Mouse (Mus musculus) monocyte, adult 5-6 weeks (primary cell): ENCODE measurements around the gene Cdkal1. TPM values are rescaled to one million over a fixed set of nuclear protein-coding genes. Genes with fewer than 3 reads are reported as not detected.

Source experiments
- ATAC-seq: fragments of 153-309, 156-312 bp; replicated peaks from 2 replicates; pipeline ENCODE4 v1.8.0; 2017; ENCODE audit warnings: mild to moderate bottlenecking; ENCODE audit not compliant: low TSS enrichment, insufficient number of reproducible peaks, severe bottlenecking, poor library complexity, low FRiP score
- total RNA-seq: library from RNA; stranded (forward); fragments of 200-1000, 200-491, 200-594 nt; gene quantifications from 3 replicates; pipeline ENCODE4 v1.2.3, GENCODE M21; 2017

The Cdkal1 gene
- total RNA-seq, 1 experiment from 2014 or later: 60.5 TPM

DNA sequence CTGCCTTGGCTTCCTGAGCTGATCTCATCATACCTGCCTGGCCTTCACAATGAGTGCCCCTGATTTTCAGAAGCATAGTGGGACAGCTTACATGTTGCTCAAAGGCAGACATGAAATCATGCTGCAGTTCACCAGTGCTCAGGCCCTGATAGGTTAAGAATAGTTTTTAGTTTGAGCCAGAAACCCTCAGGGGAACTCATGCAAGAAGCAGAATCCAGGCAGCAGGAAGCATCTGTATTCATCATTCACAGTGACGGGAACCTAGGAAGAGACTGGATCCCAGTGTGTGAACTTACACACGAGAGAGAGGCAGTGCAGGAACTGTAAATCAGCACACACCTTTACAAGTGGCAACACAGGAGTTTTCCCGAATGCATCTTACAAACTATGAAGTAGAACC lies 441.0 kb downstream of the Cdkal1 start:
- no peak for ATAC-seq

DNA sequence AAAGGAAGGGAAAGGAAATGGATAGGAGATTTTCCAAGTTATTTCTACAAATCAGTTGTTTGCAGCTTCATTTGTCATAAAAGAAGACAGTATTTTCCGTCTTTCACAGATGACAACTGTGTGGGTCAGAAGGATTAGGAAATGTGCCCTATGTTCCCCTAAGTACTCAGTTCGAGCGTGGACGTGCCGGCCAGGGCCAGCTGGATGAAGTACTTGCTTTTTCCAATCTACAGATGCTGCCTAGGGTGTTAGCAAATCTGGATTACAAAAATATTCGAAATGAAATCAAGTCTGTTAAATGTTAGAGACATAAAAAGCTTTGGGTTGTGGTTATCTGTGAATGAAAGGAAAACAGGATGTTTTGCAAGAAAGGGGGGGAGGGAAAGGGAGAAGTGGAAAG lies 444.3 kb downstream of the Cdkal1 start:
- no peak for ATAC-seq

DNA sequence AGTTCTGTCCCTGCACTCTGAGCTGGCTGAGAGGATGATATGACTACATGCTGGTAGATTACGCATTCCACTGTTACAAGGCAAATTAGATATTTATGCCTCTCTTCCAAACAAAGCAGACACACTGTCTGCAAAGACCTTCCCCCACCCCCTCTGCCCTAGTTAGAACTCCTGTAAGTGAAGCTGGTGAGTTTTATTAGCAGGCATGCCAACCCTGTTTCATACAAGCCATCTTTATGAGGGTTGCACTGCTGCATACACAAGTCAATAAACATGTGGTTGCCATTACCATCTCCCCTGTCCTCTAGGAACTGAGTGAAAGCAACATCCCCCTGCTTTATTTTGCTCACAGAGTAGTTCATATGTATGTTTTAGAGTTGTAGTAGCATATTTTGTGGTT lies 447.9 kb downstream of the Cdkal1 start:
- no peak for ATAC-seq

GRCm38 (mm10) chr13:29405316-29405715 lies 450.2 kb downstream of the Cdkal1 start:
- ATAC-seq: no peak

DNA sequence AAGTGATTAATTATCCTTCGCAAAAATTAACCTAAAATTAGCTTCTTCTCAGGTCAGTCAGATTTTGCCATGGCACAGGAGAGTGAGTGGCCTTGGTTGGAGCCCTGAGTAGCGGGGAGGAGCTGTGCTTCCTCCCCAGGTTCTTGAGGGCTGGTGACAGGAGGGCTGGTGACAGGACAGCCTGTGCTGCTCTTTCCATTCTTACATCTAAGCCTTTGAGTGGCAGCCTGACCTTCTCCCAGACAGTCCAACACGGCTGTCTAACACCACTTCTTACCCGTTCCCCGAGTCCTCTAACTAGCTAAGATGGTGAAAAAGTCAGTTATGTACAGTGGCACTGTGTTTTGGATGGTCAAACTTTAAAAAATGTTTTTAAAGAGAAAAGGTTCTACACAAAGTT lies 452.3 kb downstream of the Cdkal1 start:
- ATAC-seq: no peak

GRCm38 (mm10) chr13:29402526-29403040 lies 452.9 kb downstream of the Cdkal1 start:
- no peak for ATAC-seq

- no peak for ATAC-seq
Measured at GRCm38 (mm10) chr13:29399908-29400307, 455.6 kb downstream of the Cdkal1 start.

DNA sequence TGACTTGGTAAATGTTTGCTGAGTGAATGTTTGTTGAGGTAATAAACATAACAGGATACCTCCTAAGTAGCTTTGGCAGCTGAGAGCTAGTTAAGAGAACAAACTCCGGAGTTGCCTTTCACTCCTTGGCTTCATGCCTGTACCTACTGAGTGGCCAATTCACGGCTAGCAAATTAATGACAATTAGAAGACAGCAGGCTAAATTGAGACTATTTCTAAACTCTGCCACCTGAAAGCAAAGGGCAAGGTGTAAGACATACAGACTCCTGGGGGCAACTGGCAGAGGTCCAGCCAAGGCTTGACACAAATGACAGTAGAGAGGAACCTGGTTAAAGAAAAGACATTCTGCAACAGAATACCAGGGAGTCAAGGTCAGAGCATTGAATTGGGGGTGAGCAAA lies 457.0 kb downstream of the Cdkal1 start:
- ATAC-seq: no peak

GRCm38 (mm10) chr13:29395694-29396093 lies 459.8 kb downstream of the Cdkal1 start:
- ATAC-seq: no peak

DNA sequence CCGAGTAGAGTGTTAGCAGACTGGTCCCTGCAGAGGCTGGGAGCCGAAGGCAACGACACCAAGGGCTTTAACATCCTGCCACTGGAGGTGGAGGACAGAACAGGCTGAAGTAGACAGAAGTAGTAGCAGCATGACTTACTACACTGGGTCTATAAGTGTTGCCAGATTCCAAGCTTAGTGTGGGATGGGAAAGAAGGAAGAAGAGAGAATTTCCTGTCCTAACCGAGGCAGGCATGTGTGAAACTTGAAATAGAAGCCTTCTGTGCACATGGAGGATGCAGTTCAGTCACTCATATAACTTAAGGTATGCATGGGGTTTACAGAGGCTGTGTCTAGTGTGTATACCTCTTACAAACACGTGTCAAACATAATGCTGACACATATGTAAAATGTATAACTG lies 465.4 kb downstream of the Cdkal1 start:
- ATAC-seq: no peak

- no peak for ATAC-seq
Measured at GRCm38 (mm10) chr13:29388918-29389317, 466.6 kb downstream of the Cdkal1 start.

- no peak for ATAC-seq
Measured at GRCm38 (mm10) chr13:29377572-29377971, 477.9 kb downstream of the Cdkal1 start.

GRCm38 (mm10) chr13:29371916-29372315 lies 483.6 kb downstream of the Cdkal1 start:
- no peak for ATAC-seq

GRCm38 (mm10) chr13:29371466-29371771 lies 484.1 kb downstream of the Cdkal1 start:
- ATAC-seq: no peak

DNA sequence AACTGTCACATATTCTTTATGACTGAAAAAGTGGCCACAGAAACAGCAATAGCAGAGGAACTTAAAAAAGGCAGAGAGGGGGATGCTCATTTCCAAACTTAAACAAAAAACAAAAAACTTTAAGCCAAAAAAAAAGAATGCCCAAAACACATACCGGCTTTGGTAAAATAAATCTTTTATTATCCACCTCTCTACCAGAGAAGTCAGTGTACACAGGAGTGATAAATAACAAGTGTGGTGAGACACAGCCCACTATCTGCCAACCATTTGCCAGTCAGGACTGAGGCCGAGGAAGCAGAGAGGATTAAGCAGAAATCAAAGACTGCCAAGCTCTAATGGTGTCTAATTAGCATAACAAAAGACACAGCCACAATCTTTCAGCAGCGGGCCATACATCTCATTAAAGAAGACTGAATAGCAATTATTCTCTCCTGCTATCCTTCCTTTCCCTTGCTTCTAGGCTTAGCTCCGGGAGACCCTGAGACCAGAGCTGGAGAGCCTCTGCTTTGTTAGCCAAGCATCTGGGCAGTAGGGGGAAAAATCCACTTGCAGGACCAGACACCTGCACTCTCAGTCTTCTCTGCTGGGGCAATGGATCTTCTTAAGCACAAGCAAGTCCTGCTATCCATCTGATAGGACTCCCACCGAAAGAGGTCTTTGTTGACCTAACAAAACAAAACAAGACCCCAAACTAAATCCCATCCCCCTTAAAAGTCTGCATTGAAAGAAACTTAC lies 484.6 kb downstream of the Cdkal1 start:
- ATAC-seq: no peak

DNA sequence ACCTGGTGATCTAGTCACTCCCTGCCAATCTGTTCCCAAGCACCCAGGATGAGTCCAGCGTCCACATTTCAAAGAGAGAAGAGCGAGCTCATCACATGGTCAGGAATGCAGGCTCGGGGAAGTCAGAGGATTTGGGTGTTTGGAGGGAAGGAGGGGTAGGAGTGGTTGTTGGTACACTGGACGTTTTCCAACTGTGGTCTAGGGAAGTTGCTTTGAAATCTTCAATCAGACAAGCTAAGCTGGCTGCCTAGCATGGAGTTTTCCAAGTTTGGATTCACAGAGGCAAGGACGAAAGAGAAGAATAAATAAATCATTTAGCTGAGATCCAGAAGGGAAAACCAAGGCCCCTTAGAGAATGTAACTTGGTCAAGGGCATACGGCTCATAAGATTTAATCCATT lies 486.7 kb downstream of the Cdkal1 start:
- ATAC-seq: no peak

- ATAC-seq: no peak
Measured at GRCm38 (mm10) chr13:29364901-29365625, 490.4 kb downstream of the Cdkal1 start.

DNA sequence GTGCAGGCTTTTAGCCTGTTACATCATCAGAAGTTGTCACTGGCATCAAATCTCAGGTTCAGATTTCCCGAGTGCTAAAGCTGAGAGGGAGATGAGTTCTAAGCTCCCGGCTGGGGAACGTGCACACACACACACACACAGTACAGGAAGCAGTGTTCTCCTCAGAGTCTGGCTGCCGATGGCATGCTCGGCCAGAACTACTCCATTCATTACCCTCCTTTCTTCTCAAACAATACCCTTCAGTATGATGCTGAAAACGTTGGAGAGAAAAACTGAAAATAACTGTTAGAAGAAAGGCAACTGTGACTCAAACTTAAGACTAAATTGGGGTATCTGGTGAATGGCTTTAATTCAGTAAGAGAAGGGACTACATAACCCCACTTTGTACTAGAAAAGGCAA lies 491.5 kb downstream of the Cdkal1 start:
- ATAC-seq: no peak

- ATAC-seq: no peak
Measured at GRCm38 (mm10) chr13:29361842-29362241, 493.6 kb downstream of the Cdkal1 start.

GRCm38 (mm10) chr13:29360899-29361298 lies 494.6 kb downstream of the Cdkal1 start:
- no peak for ATAC-seq
